Mouse (Mus musculus) layer of hippocampus, postnatal 10 days (tissue): Measurements from ENCODE around the gene Lmntd1. TPM values are rescaled to one million over a fixed set of nuclear protein-coding genes. Genes with fewer than 3 reads are reported as not detected.
A peak's percentile ranks its signal among the peaks of the same experiment; 100 is the strongest.

ENCODE experiments used
- DNase-seq, 2 experiments: peaks; one replicate each; pipeline ENCODE4 v3.0.0; 2021; ENCODE audit warnings: low spot score in 2 of 2
- total RNA-seq, 2 experiments: library from RNA; stranded (reverse); gene quantifications; 2 replicates each; pipeline ENCODE4 v1.2.3; 2021

Gene Lmntd1
- total RNA-seq, 2 experiments from 2014 or later, result 2.1 to 2.8 TPM

GRCm38 (mm10) chr6:145382586-145383380 is 231.3 kb downstream of the Lmntd1 start:
- no peak for DNase-seq

- no peak for DNase-seq
Observed at GRCm38 (mm10) chr6:145380961-145381360, 233.2 kb downstream of the Lmntd1 start.

GRCm38 (mm10) chr6:145379175-145379574 is 234.9 kb downstream of the Lmntd1 start:
- DNase-seq, result no peak

GRCm38 (mm10) chr6:145378689-145379088 is 235.4 kb downstream of the Lmntd1 start:
- no peak for DNase-seq

GRCm38 (mm10) chr6:145374372-145374771 is 239.7 kb downstream of the Lmntd1 start:
- no peak for DNase-seq

GRCm38 (mm10) chr6:145373712-145374221 is 240.4 kb downstream of the Lmntd1 start:
- DNase-seq, result peak in 1 of 2 experiments; percentile 41

GRCm38 (mm10) chr6:145372066-145372465 is 242.1 kb downstream of the Lmntd1 start:
- DNase-seq, result no peak

GRCm38 (mm10) chr6:145371586-145371985 is 242.5 kb downstream of the Lmntd1 start:
- no peak for DNase-seq

- no peak for DNase-seq
Observed at GRCm38 (mm10) chr6:145370302-145370701, 243.8 kb downstream of the Lmntd1 start.

GRCm38 (mm10) chr6:145369290-145369689 is 244.8 kb downstream of the Lmntd1 start:
- DNase-seq, result no peak

- DNase-seq, result no peak
Observed at GRCm38 (mm10) chr6:145366488-145366887, 247.6 kb downstream of the Lmntd1 start.

- no peak for DNase-seq
Observed at GRCm38 (mm10) chr6:145363698-145364097, 250.4 kb downstream of the Lmntd1 start.

- DNase-seq, result no peak
Observed at GRCm38 (mm10) chr6:145361109-145361694, 252.9 kb downstream of the Lmntd1 start.

- DNase-seq, result peak; percentile 59 to 72
Observed at GRCm38 (mm10) chr6:145359470-145360430, 254.4 kb downstream of the Lmntd1 start.

- no peak for DNase-seq
Observed at GRCm38 (mm10) chr6:145358001-145358400, 256.1 kb downstream of the Lmntd1 start.

GRCm38 (mm10) chr6:145353806-145354205 is 260.3 kb downstream of the Lmntd1 start:
- DNase-seq, result no peak

GRCm38 (mm10) chr6:145352705-145353104 is 261.4 kb downstream of the Lmntd1 start:
- DNase-seq, result no peak

- DNase-seq, result peak in 1 of 2 experiments; percentile 37
Observed at GRCm38 (mm10) chr6:145348196-145348915, 265.8 kb downstream of the Lmntd1 start.

GRCm38 (mm10) chr6:145347641-145348040 is 266.5 kb downstream of the Lmntd1 start:
- no peak for DNase-seq

- DNase-seq, result no peak
Observed at GRCm38 (mm10) chr6:145346789-145347557, 267.1 kb downstream of the Lmntd1 start.
